Mouse (Mus musculus) neutrophil, adult 59 days (primary cell): ENCODE data around the gene Lix1. TPM values are rescaled to one million over a fixed set of nuclear protein-coding genes. Genes with fewer than 3 reads are reported as not detected.

ENCODE experiments used
- total RNA-seq, 2 experiments: library from RNA; stranded (reverse); gene quantifications; 1 replicate in 1 of 2; 2 replicates in 1 of 2; pipeline ENCODE4 v1.2.4; 2023

Lix1 gene
- not detected for total RNA-seq

DNA sequence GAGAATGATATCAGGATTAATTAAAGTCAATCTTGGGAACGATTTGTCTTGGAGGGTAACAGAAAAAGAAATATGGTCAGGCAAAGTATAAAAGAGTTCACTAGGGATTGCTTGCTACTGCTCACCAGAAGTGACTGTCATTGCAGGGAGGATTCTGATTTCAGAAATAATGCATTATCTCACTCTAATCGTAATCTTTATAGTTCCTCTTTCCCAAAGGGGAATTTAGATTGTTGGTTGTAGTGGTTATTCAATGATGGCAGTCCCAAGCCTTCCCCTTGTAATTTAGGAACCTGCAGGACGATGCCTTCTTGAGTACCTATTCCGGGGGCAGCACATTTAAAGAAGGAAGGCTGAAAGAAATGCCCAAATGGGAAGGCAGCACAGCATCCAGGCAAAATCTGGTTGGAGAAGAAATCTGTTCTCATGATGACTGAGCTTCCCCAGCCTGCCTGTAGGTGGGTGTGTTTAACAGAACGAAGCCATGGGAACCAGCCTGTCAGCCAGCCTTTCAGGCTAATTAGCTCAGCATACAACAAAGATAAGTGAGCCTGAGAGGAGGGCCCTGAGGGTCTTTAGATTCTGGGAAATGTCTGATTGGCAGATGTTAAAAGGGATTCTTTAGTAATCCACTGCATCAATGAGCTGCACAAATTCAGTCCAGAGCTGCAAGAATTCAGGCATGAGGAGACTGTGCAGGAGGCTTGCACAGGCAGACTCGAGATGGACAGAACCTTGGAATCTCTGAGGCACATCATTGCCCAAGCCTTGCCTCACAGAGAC, at the start of gene Lix1:
TSS of gene Lix1 (plus strand) at position 451 of the 783 bp plus-strand sequence.

DNA sequence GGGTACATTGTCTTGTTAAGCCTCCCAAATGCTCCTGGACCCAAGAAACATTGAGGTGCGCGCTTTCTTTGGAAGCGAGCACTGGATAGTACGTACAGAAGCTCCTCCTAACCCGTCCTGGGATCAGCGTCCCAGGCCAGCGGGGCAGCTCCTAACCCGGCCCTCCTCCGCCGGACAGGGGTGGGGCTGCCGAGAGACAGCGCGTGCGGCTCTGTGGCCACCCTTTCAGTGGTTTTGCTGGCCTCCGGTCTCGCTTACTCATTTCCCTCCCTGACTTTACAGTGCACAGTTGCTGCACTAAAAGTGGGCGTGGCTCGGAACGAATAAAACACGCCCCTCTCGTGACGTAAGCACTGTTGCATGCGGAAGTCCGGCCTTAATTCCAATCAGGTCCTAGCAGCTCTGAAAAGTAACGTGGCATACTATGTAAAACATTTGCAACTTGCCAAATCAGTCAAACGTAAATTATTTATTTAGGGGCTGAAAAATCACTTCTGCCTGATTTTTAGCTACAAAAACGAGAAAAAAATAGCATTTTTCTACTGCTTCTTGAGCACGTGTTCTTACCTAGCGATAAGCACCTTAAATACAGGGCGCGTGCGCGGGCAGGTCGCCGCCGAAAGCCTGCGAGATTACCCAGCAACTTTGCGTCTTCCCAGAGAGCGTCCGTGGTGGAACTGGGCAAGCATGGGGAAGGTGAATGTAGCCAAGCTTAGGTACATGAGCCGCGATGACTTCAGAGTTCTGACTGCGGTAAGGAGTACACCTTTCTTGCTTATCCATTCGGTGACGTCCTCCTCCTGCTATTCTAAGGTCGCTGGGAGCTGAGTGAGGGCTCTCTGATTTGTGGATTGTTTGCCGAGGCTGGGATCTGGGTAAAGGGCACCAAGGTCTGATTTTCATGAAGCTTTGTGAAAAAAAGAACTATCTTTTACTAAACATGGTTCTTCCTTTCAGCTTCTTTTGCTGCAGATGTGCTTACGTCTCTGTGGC, 28.3 kb upstream of the Lix1 start, which contains the start of gene Riok2:
TSS of gene Riok2 (plus strand) at position 392 of the 993 bp plus-strand sequence.

Other genes with a start within 250 kb of the Lix1 start
- gene Riok2, start 28.4 kb upstream of the Lix1 start, total RNA-seq = 10 to 100 TPM in 1 of 2 experiments, 1 to 10 TPM in 1; 9.5 to 11.9 TPM
- gene Lnpep, start 222.4 kb downstream of the Lix1 start, total RNA-seq = 100 to 1,000 TPM; 121 to 123 TPM